ENCODE assay signal across 8 mouse cellular contexts in the genomic region with DNA sequence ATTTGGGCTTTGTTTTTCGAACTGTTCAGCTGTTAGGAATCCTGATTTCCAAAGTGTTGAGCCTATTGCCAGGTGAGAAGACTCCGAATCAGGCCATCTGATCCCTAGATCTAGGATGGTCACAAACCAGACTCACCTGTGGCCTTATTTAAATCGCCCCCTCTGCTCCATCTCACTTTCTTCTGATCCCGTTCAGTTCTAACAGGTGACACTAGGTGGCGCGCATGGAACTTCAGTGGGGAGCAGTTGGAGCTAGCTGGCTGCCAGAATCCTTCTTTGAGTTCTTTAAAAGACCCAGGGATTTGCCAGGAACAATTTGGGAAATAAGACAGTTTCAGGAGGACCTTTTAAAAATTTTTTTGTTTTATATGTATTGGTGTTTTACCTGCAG. TPM values are rescaled to one million over a fixed set of nuclear protein-coding genes. Genes with fewer than 3 reads are reported as not detected.
DNase-seq lines count a peak whose midpoint lies in the region; ATAC-seq lines count a peak whose summit lies in the region.

No protein-coding gene starts in this region.

- no peaks in the 10 kb centered on the region for H3K4me1 ChIP-seq in midbrain, embryonic 11.5 days (ENCODE audit: control insufficient read depth, insufficient read depth, low read length)

- no peaks in the 10 kb centered on the region for H3K27me3 ChIP-seq in midbrain, embryonic 11.5 days (ENCODE audit: control insufficient read depth, insufficient read depth, low read length)

- WGBS in midbrain, embryonic 11.5 days = 18% methylated on average over 6 of the region's 6 CpGs

- no peaks in the 10 kb centered on the region for H3K9me3 ChIP-seq in midbrain, embryonic 11.5 days (ENCODE audit: control insufficient read depth, low read length)

- intact Hi-C loops in left cerebral cortex, postnatal 10 days (cut with DNase I) = loop anchor here (5.0 kb wide), 3 partner anchors 153 to 348 kb away; no protein-coding TSS in a partner anchor

- peak; percentile 82 for ATAC-seq in inflammation-experienced regulatory T-cells, adult 6 months
- ATAC-seq in midbrain, embryonic 11.5 days (ENCODE audit: low FRiP score) = peak; percentile 78; the same call in 1 of the 2 replicates

- H3K4me2 ChIP-seq in midbrain, embryonic 11.5 days = no peak overlapping the region

- no peak overlapping the region for H3K4me3 ChIP-seq in midbrain, embryonic 11.5 days (ENCODE audit: low read depth, low read length)

- H3K9ac ChIP-seq in midbrain, embryonic 11.5 days (ENCODE audit: low read length) = no peak overlapping the region

- no peak overlapping the region for H3K27ac ChIP-seq in midbrain, embryonic 11.5 days (ENCODE audit: low read depth, low read length)

- DNase-seq in R1 (ENCODE audit: low read depth, low spot score) = peak; percentile 92
- peak; percentile 90 to 93 for DNase-seq in cerebellum, postnatal 10 days
- peak; percentile 73 to 75 for DNase-seq in frontal cortex, postnatal 25 days (ENCODE audit: low spot score in 2 of 2)
- DNase-seq in left cerebral cortex, postnatal 10 days (ENCODE audit: extremely low spot score in 1 of 2, low spot score in 2 of 2) = peak; percentile 72 to 85
- peak; percentile 93 for DNase-seq in midbrain, embryonic 11.5 days (ENCODE audit: low spot score, missing footprints)
- DNase-seq in right cerebral cortex, postnatal 4 days = peak; percentile 90
- DNase-seq in urinary bladder, postnatal 4 days (ENCODE audit: low spot score in 2 of 2) = peak; percentile 68 to 88

- no peaks in the 10 kb centered on the region for H3K36me3 ChIP-seq in midbrain, embryonic 11.5 days (ENCODE audit: control insufficient read depth, insufficient read depth, low read length)

RNA-seq across cellular contexts. Expression of a gene that starts 12.5 kb away (rescaled TPM):
- polyA plus RNA-seq in inflammation-experienced regulatory T-cells, adult 6 months (2017; shearing (Covaris generic)) = 10 to 100 TPM; 19.6 to 46.0 (median 28.1) TPM
- 10 to 100 TPM; 45.8 to 46.8 TPM for total RNA-seq in left cerebral cortex, postnatal 10 days (2021)
- polyA plus RNA-seq in midbrain, embryonic 11.5 days (2014; fragmentation: Nextera tagmentation; extraction: Ambion mirVana) = 23.8 and 24.7 TPM in 2 replicates

RNA-seq across cellular contexts. Expression of a gene that starts 48.8 kb away (rescaled TPM):
- under 1 TPM in 1 of 3 experiments, not detected in 2; 0.11 TPM for polyA plus RNA-seq in inflammation-experienced regulatory T-cells, adult 6 months (2017; shearing (Covaris generic))
- under 1 TPM; 0.16 to 0.79 TPM for total RNA-seq in left cerebral cortex, postnatal 10 days (2021)
- 0.10 TPM in 1 of 2 replicates, not detected in the other for polyA plus RNA-seq in midbrain, embryonic 11.5 days (2014; fragmentation: Nextera tagmentation; extraction: Ambion mirVana)
